Mouse (Mus musculus): ENCODE measurements around the gene Prrt1. TPM values are rescaled to one million over a fixed set of nuclear protein-coding genes. Genes with fewer than 3 reads are reported as not detected.

Gene Prrt1
- polyA plus RNA-seq, 1 experiment from 2014 or later: 0.14 TPM

DNA sequence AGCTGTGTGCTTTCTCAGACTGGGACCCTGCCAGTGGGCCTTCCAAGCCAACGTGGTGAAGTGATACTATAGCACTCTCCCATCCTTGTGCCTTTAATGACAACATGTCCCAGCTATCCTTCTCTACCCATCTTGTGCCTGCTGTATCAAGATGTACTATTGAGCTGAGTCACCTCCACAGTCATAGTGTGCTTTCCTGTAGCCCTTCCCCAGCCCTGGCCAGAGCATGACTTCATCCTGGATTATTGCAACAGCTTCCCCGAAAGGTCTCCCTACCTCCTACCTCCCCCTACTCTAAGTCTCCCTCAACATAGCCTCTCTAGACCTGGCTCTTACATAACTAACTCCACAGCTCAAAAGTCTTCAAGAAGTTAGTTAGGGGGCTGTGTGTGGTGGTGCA lies 6.3 kb downstream of the Prrt1 start:
- no peak overlapping the region for H3K4me3 ChIP-seq (ENCODE audit: low read depth, low read length)
- H3K27me3 ChIP-seq (ENCODE audit: insufficient read depth, low read length): peaks cover 32% of the 10 kb centered on the region
- peaks cover 3% of the 10 kb centered on the region; the same call in 1 of the 2 replicates for H3K4me1 ChIP-seq (ENCODE audit: insufficient read depth)
- 60% methylated on average over 2 of the region's 2 CpGs for WGBS
- no peak overlapping the region for H3K4me2 ChIP-seq
- H3K9ac ChIP-seq: no peak overlapping the region
- no peaks in the 10 kb centered on the region for H3K36me3 ChIP-seq (ENCODE audit: insufficient read depth)
- no peak overlapping the region for H3K27ac ChIP-seq (ENCODE audit: low read depth)
- no peak for TF ChIP-seq CTCF (IDR thresholded peaks at IDR 0.05; ENCODE audit: low read depth)
- ATAC-seq (ENCODE audit: insufficient read depth) (no peak), DNase-seq (no peak)
- H3K9me3 ChIP-seq (ENCODE audit: low read depth, low read length): no peaks in the 10 kb centered on the region

DNA sequence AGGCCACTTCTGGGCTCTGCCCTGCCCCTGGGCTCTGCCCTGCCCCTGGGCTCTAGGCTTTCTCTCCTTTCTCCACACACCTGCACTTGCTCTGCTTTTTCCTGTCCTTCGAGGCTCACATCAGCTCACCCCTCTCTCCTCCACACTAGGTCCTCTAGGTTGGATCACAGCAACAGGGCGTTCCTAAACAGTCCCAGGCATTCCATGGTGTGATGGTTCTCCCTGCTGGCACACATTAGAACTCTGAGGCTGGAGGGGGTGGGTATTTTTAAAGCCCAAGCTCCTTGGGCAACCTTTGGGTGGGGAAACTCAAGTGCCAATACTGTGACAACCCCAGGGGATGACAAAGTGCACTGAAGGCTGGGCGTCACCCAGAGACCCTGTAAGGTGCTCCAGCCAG lies 8.1 kb downstream of the Prrt1 start:
- TF ChIP-seq CTCF (IDR thresholded peaks at IDR 0.05; ENCODE audit: low read depth): no peak
- no peak overlapping the region for H3K27ac ChIP-seq (ENCODE audit: low read depth)
- no peaks in the 10 kb centered on the region for H3K9me3 ChIP-seq (ENCODE audit: low read depth, low read length)
- H3K4me1 ChIP-seq (ENCODE audit: insufficient read depth): no peaks in the 10 kb centered on the region
- DNase-seq (no peak), ATAC-seq (ENCODE audit: insufficient read depth) (no peak)
- H3K9ac ChIP-seq: no peak overlapping the region
- WGBS: 60% methylated on average over 3 of the region's 3 CpGs
- H3K4me2 ChIP-seq: no peak overlapping the region
- no peaks in the 10 kb centered on the region for H3K36me3 ChIP-seq (ENCODE audit: insufficient read depth)
- H3K27me3 ChIP-seq (ENCODE audit: insufficient read depth, low read length): peaks cover 15% of the 10 kb centered on the region; the same call in 1 of the 2 replicates
- no peak overlapping the region for H3K4me3 ChIP-seq (ENCODE audit: low read depth, low read length)

DNA sequence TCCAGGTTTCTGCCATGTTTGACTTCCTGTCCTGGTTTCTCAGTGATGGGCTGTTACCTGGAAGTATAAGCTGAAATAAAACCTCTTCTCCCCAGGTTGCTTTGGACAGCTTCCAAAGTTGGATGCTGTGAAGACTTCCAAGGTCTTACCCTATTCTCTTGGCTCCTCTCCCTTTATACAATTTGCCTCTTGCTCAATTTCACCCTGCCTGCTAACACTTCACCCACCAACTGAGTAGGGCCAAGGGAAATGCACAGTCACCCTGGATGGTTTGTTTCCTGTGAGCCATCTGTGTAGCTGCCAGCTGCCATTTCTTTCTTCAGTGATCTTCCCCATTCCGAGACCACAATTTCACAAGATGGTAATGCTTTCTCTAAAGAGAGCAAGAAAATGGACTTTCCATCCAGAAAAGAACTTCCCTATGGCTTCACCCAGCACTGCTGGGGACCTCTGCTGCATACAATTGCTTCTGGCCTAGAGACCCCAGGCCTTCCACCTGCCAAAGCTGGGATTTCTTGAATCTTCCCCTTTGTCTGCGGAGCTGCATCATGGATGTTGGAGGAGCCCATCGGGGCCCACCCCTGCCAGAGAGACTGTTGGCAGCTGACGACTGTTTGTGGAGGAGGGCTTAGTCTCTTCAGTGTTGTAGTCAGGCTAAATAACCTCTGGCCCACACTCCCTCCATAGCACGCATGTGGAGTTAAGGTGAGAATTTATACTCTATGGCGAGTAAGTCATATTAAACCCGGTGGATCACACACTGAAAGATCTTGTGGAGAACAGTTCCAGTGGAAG lies 10.3 kb downstream of the Prrt1 start:
- Histone ChIP-seq H3K36me3 (ENCODE audit: insufficient read depth) (no peaks in the 10 kb centered on the region), H3K27ac (ENCODE audit: low read depth) (no peak overlapping the region), H3K4me1 (ENCODE audit: insufficient read depth) (no peaks in the 10 kb centered on the region), H3K9ac (no peak overlapping the region), H3K4me3 (ENCODE audit: low read depth, low read length) (no peak overlapping the region), H3K9me3 (ENCODE audit: low read depth, low read length) (no peaks in the 10 kb centered on the region), H3K27me3 (ENCODE audit: insufficient read depth, low read length) (no peaks in the 10 kb centered on the region), H3K4me2 (no peak overlapping the region)
- 77% methylated on average over 7 of the region's 7 CpGs for WGBS
- DNase-seq (no peak), ATAC-seq (ENCODE audit: insufficient read depth) (no peak)
- TF ChIP-seq CTCF (IDR thresholded peaks at IDR 0.05; ENCODE audit: low read depth): no peak

DNA sequence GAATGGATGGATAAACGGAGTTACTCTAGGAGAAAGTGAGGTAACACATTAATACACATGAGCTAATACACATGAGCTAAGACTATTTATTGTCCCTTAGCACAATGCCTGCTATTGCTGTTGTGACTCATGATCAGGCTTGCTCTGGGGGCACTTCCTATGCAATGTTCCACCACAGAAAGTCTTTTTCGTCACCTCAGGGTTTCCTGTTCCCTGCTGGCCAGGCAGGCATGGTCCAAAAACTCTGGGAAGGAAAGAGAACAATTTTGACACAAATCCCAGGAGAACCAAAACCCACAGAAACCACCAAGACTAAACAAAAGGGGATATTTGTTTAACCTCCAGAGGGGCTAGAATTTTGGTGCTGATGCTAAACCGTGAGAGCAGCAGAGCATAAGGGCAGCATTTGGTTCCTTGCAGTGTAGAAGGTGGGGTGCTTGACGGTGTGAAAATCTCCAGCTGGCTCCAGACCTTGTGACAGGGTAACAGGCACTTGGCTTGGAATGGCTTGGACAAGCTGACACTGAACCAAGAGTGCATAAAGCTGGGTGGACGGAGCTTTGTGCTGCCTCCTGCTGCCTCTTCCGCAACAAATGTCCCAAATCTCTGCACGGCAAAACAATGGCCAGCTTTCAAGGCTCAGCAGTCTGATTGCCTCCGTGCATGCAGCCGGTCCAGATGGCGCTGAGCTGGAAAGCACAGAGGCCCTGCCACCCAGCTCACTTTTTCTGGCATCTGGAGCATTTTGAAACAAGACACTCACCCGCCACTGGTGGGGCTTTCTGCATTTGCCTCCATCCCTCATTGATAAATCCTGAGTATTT lies 11.7 kb downstream of the Prrt1 start:
- Histone ChIP-seq H3K9me3 (ENCODE audit: low read depth, low read length) (no peaks in the 10 kb centered on the region), H3K9ac (no peak overlapping the region), H3K27me3 (ENCODE audit: insufficient read depth, low read length) (no peaks in the 10 kb centered on the region), H3K27ac (ENCODE audit: low read depth) (peak overlapping the region; percentile 48; the same call in 1 of the 2 replicates), H3K4me3 (ENCODE audit: low read depth, low read length) (no peak overlapping the region), H3K4me2 (no peak overlapping the region), H3K36me3 (ENCODE audit: insufficient read depth) (0 out of 2 replicates have a peak, but pooled peaks cover 3% of the 10 kb centered on the region), H3K4me1 (ENCODE audit: insufficient read depth) (peaks cover 4% of the 10 kb centered on the region; the same call in 1 of the 2 replicates)
- WGBS: 18% methylated on average over 11 of the region's 11 CpGs
- no peak for ATAC-seq (ENCODE audit: insufficient read depth)
- peak; percentile 59 for DNase-seq
- TF ChIP-seq CTCF (IDR thresholded peaks at IDR 0.05; ENCODE audit: low read depth): peak; percentile 38

DNA sequence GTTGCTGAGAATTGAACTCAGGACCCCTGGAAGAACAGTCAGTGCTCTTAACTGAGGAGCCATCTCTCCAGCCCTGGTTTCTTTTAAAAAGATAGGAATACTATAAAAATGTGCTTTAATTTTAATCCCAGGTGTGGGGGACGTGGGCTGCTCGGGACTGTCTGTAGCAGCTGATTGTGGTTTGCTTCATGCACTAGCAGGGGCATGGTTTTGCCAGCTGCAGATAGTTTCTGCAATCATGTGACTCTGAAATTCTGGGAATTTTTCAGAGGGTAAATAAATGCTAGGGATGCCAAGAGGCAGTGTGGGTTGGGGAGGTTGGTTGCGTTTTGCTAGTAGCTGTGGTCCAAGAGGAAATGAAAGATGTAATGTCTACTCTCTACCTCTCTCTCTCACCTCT lies 12.6 kb downstream of the Prrt1 start:
- H3K27ac ChIP-seq (ENCODE audit: low read depth): no peak overlapping the region

DNA sequence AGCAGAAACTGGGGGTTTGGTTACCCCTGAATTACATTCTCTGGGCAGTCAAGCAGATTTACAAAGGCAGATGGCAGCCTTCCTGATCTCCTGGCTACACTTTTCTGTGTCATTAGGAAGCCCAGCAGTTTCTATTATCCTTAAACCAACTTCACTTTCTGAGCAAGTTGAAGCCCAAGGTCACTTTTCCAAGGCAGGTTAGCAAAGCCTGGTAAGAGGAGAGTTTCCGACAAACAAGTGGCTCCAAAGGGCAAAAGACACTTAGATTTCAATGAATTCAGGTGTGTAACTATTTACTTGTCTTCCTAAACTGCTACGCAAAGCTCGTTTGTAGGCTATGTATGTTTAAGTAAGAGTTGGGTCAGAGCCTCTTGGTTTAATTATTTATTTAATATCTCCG lies 14.0 kb downstream of the Prrt1 start:
- no peak for DNase-seq
- no peaks in the 10 kb centered on the region for H3K27me3 ChIP-seq (ENCODE audit: insufficient read depth, low read length)
- no peak overlapping the region for H3K4me3 ChIP-seq (ENCODE audit: low read depth, low read length)
- no peaks in the 10 kb centered on the region for H3K9me3 ChIP-seq (ENCODE audit: low read depth, low read length)
- peaks cover 6% of the 10 kb centered on the region; the same call in 1 of the 2 replicates for H3K36me3 ChIP-seq (ENCODE audit: insufficient read depth)
- no peak overlapping the region for H3K4me2 ChIP-seq
- peaks cover 10% of the 10 kb centered on the region for H3K4me1 ChIP-seq (ENCODE audit: insufficient read depth)
- TF ChIP-seq CTCF (IDR thresholded peaks at IDR 0.05; ENCODE audit: low read depth): no peak
- no peak for ATAC-seq (ENCODE audit: insufficient read depth)
- 81% methylated on average over 4 of the region's 4 CpGs for WGBS
- no peak overlapping the region for H3K27ac ChIP-seq (ENCODE audit: low read depth)
- no peak overlapping the region for H3K9ac ChIP-seq

More for the DNA sequence above, 12.6 kb downstream of the Prrt1 start:
- ATAC-seq (ENCODE audit: insufficient read depth) (no peak), DNase-seq (no peak)
- no peak for TF ChIP-seq CTCF (IDR thresholded peaks at IDR 0.05; ENCODE audit: low read depth)
- H3K9me3 ChIP-seq (ENCODE audit: low read depth, low read length): no peaks in the 10 kb centered on the region
- peaks cover 4% of the 10 kb centered on the region; the same call in 1 of the 2 replicates for H3K4me1 ChIP-seq (ENCODE audit: insufficient read depth)
- H3K9ac ChIP-seq: no peak overlapping the region
- H3K36me3 ChIP-seq (ENCODE audit: insufficient read depth): 0 out of 2 replicates have a peak, but pooled peaks cover 4% of the 10 kb centered on the region
- H3K4me3 ChIP-seq (ENCODE audit: low read depth, low read length): no peak overlapping the region
- no peak overlapping the region for H3K4me2 ChIP-seq
- no peaks in the 10 kb centered on the region for H3K27me3 ChIP-seq (ENCODE audit: insufficient read depth, low read length)
- WGBS: 70% methylated on average over 3 of the region's 3 CpGs

DNA sequence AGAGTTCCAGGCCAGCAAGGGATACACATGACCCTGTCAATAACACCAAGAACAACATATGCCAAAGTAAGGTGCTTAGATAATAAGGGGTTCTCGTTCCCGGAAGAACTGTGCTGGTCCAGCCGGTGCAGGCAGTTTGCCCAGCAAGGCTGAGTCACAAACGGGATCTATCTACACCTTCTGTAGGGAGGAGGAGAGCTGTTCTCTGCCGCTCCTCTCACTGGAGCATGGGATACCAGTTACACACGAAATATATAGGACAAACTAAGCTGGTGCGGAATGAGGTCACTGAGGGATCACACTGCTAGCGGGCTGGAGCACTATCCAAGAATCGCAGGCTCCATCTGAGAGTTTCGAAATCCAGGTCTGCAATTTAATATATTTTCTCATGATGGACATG lies 14.6 kb downstream of the Prrt1 start:
- no peak for DNase-seq
- WGBS: 78% methylated on average over 10 of the region's 10 CpGs
- H3K4me2 ChIP-seq: no peak overlapping the region
- no peaks in the 10 kb centered on the region for H3K27me3 ChIP-seq (ENCODE audit: insufficient read depth, low read length)
- peaks cover 11% of the 10 kb centered on the region for H3K36me3 ChIP-seq (ENCODE audit: insufficient read depth)
- TF ChIP-seq CTCF (IDR thresholded peaks at IDR 0.05; ENCODE audit: low read depth): no peak
- H3K27ac ChIP-seq (ENCODE audit: low read depth): no peak overlapping the region
- H3K4me3 ChIP-seq (ENCODE audit: low read depth, low read length): no peak overlapping the region
- no peak for ATAC-seq (ENCODE audit: insufficient read depth)
- peaks cover 10% of the 10 kb centered on the region for H3K4me1 ChIP-seq (ENCODE audit: insufficient read depth)
- H3K9ac ChIP-seq: no peak overlapping the region
- no peaks in the 10 kb centered on the region for H3K9me3 ChIP-seq (ENCODE audit: low read depth, low read length)

Measured in lung, embryonic 14.5 days (tissue).